Mouse (Mus musculus): ENCODE measurements at regions not wholly inside any gene's neighbourhood (a gene's known extent, or its start where the extent isn't known, plus 50 kb on each side); places are given as distances from the start of the nearest gene placed in this dataset.

DNA sequence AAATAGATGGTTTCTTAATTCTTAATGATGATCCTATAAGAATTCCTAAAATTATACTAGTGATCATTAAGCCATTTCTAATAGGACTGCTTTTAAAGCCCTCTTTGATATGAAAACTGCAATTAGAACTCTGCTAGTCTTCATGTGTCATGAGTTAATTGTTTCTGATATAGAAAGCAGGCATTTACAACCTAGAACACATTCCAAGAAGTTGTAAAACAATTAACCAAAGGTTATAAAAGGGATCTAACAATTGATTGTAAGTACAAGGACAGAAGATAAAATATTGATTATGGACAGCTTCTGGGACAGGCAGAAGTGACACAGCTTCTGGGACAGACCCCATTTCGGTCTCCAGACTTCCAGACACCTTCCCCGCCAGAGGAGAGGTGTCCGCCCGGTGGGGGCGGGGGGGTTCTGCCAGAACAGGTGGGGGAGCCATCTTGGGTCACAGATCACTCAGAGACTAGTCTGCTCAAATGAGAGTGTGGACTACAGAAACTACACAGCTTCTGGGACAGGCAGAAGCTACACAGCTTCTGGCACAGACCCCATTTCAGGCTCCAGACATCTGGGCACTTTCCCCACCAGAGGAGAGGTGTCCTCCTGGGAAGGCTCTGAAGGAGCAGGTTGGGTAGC lies 627.6 kb downstream of the Plxdc2 start:
- TF ChIP-seq CTCF (IDR thresholded peaks at IDR 0.05; ENCODE audit: insufficient read depth, low read length) (no peak), POLR2A (IDR thresholded peaks at IDR 0.05; ENCODE audit: borderline replicate concordance, extremely low read depth, low read depth, low read length) (no peak)
